Mouse (Mus musculus): ENCODE results near the gene Kcnmb1.

GRCm38 (mm10) chr11:33980146-33980545 is 17.3 kb downstream of the Kcnmb1 start:
- TF ChIP-seq CTCF (IDR thresholded peaks at IDR 0.05; ENCODE audit: low read depth, low read length) (no peak), POLR2AphosphoS5 (IDR thresholded peaks at IDR 0.05; ENCODE audit: insufficient replicate concordance, low read depth, low read length) (no peak), TAL1 (conservative IDR thresholded peaks at IDR 0.05; ENCODE audit: low read depth, low read length) (no peak), GATA1 (IDR thresholded peaks at IDR 0.05; ENCODE audit: borderline replicate concordance, low read length) (no peak)

Data from G1E (cell line).